Mouse (Mus musculus) CD4-positive, CD25-positive, alpha-beta regulatory T cell, adult 2 months (primary cell): Measurements from ENCODE around the gene Vsnl1.

Experiments used
- DNase-seq: peaks from one replicate; pipeline ENCODE4 v3.0.0-alpha.2; 2012; ENCODE audit warnings: low read depth, low spot score

The Vsnl1 gene

GRCm38 (mm10) chr12:11436497-11437265 is at the start of gene Vsnl1:
Gene Vsnl1 (minus strand): TSS chr12:11436613.
- DNase-seq = no peak

GRCm38 (mm10) chr12:11456632-11457031 is 20.2 kb upstream of the Vsnl1 start:
- DNase-seq = no peak

- DNase-seq = no peak
Observed at GRCm38 (mm10) chr12:11456213-11456612, 19.8 kb upstream of the Vsnl1 start.

GRCm38 (mm10) chr12:11455549-11456194 is 19.3 kb upstream of the Vsnl1 start, which contains the start of gene Rad51ap2:
Gene Rad51ap2 (plus strand): TSS chr12:11456079.
- peak; percentile 9 for DNase-seq

GRCm38 (mm10) chr12:11454146-11454545 is 17.7 kb upstream of the Vsnl1 start:
- no peak for DNase-seq

GRCm38 (mm10) chr12:11437907-11438447 is 1.6 kb upstream of the Vsnl1 start:
- no peak for DNase-seq

- peak; percentile 34 for DNase-seq
Observed at GRCm38 (mm10) chr12:11437266-11437906, 973 bp upstream of the Vsnl1 start.

GRCm38 (mm10) chr12:11436023-11436350 is 426 bp downstream of the Vsnl1 start:
- DNase-seq = no peak

GRCm38 (mm10) chr12:11435246-11436022 is 979 bp downstream of the Vsnl1 start:
- no peak for DNase-seq

- DNase-seq = no peak
Observed at GRCm38 (mm10) chr12:11434446-11434845, 2.0 kb downstream of the Vsnl1 start.

- DNase-seq = no peak
Observed at GRCm38 (mm10) chr12:11433716-11434115, 2.7 kb downstream of the Vsnl1 start.

- DNase-seq = no peak
Observed at GRCm38 (mm10) chr12:11433126-11433525, 3.3 kb downstream of the Vsnl1 start.

- DNase-seq = no peak
Observed at GRCm38 (mm10) chr12:11427396-11427795, 9.0 kb downstream of the Vsnl1 start.

- no peak for DNase-seq
Observed at GRCm38 (mm10) chr12:11418112-11418511, 18.3 kb downstream of the Vsnl1 start.

GRCm38 (mm10) chr12:11407679-11408078 is 28.7 kb downstream of the Vsnl1 start:
- no peak for DNase-seq

- DNase-seq = no peak
Observed at GRCm38 (mm10) chr12:11398791-11399190, 37.6 kb downstream of the Vsnl1 start.

GRCm38 (mm10) chr12:11397029-11397428 is 39.4 kb downstream of the Vsnl1 start:
- DNase-seq = no peak

GRCm38 (mm10) chr12:11395470-11395869 is 40.9 kb downstream of the Vsnl1 start:
- DNase-seq = no peak

- DNase-seq = no peak
Observed at GRCm38 (mm10) chr12:11392525-11392924, 43.9 kb downstream of the Vsnl1 start.

GRCm38 (mm10) chr12:11391244-11391949 is 45.0 kb downstream of the Vsnl1 start:
- no peak for DNase-seq

GRCm38 (mm10) chr12:11389141-11389540 is 47.3 kb downstream of the Vsnl1 start:
- DNase-seq = no peak
